Mouse (Mus musculus) C2C12 (cell line): Measurements from ENCODE around the gene Epn2. TPM values are rescaled to one million over a fixed set of nuclear protein-coding genes. Genes with fewer than 3 reads are reported as not detected.

Experiments
- H3K27me3 ChIP-seq: one replicate; pipeline ENCODE4 v1.6.1; 2011; ENCODE audit not compliant: control insufficient read depth, insufficient read depth, insufficient read length
- H3K36me3 ChIP-seq: one replicate; pipeline ENCODE4 v1.6.1; 2011; ENCODE audit not compliant: control insufficient read depth, insufficient read depth
- H3K4me3 ChIP-seq: one replicate; pipeline ENCODE4 v1.5.1; 2011; ENCODE audit warnings: mild to moderate bottlenecking, control low read depth; ENCODE audit not compliant: poor library complexity, insufficient read depth, severe bottlenecking
- H3K79me2 ChIP-seq: one replicate; pipeline ENCODE4 v1.6.1; 2011; ENCODE audit not compliant: control insufficient read depth, insufficient read depth
- H3K79me3 ChIP-seq: one replicate; pipeline ENCODE4 v1.6.1; 2011; ENCODE audit warnings: low read depth, control low read depth
- H3ac ChIP-seq: one replicate; pipeline ENCODE3; 2011; ENCODE audit warnings: low read depth; ENCODE audit not compliant: control insufficient read depth, insufficient read length
- CEBPB ChIP-seq: IDR thresholded peaks from one replicate; pipeline ENCODE4 v1.6.1; 2011; ENCODE audit warnings: low read depth, mild to moderate bottlenecking, control low read depth, moderate library complexity
- CTCF ChIP-seq: IDR thresholded peaks from one replicate; pipeline ENCODE4 v1.5.1; 2011; ENCODE audit not compliant: control insufficient read depth, insufficient read depth, insufficient read length
- FOSL1 ChIP-seq: IDR thresholded peaks from one replicate; pipeline ENCODE4 v1.8.0; 2011; ENCODE audit warnings: mild to moderate bottlenecking, low read length; ENCODE audit not compliant: poor library complexity, insufficient read depth, severe bottlenecking
- MAX ChIP-seq: IDR thresholded peaks from one replicate; pipeline ENCODE4 v1.6.1; 2011; ENCODE audit warnings: mild to moderate bottlenecking, control low read depth
- MYOD1 ChIP-seq: IDR thresholded peaks from one replicate; pipeline ENCODE4 v1.6.1; 2011; ENCODE audit warnings: low read depth; ENCODE audit not compliant: control insufficient read depth, insufficient read length
- MYOG ChIP-seq: IDR thresholded peaks from one replicate; pipeline ENCODE4 v1.6.1; 2011; ENCODE audit not compliant: control insufficient read depth, insufficient read length; ENCODE audit errors: extremely low read depth
- USF1 ChIP-seq: IDR thresholded peaks from one replicate; pipeline ENCODE4 v1.6.1; 2011; ENCODE audit warnings: low read depth, mild to moderate bottlenecking, control low read depth, moderate library complexity
- polyA plus RNA-seq: library from polyadenylated mRNA; unstranded; fragments of >200 nt; fragmentation: generic; extraction: Trizol; gene quantifications from one replicate; pipeline ENCODE4 v1.2.1, GENCODE M21; 2012; ENCODE audit warnings: missing spikeins

Epn2 gene
- polyA plus RNA-seq, 1 experiment: 21.1 TPM

- TF ChIP-seq CTCF (no peak), MYOG (no peak), USF1 (no peak), MAX (no peak)
- H3ac ChIP-seq: no peak overlapping the region
- H3K27me3 ChIP-seq: no peaks in the 10 kb centered on the region
Observed at GRCm38 (mm10) chr11:61498736-61499504, 80.6 kb downstream of the Epn2 start.

GRCm38 (mm10) chr11:61497490-61497889 lies 82.0 kb downstream of the Epn2 start:
- Histone ChIP-seq H3K79me2 (peaks cover 13% of the 10 kb centered on the region), H3K27me3 (no peaks in the 10 kb centered on the region), H3K36me3 (peaks cover 3% of the 10 kb centered on the region), H3K79me3 (peaks cover 12% of the 10 kb centered on the region), H3K4me3 (no peak overlapping the region), H3ac (no peak overlapping the region)
- TF ChIP-seq FOSL1 (no peak), CEBPB (no peak), MYOD1 (no peak), CTCF (no peak), USF1 (no peak), MAX (no peak), MYOG (no peak)

More at GRCm38 (mm10) chr11:61498736-61499504, 80.6 kb downstream of the Epn2 start:
- no peaks in the 10 kb centered on the region for H3K36me3 ChIP-seq
- no peak overlapping the region for H3K4me3 ChIP-seq
- no peaks in the 10 kb centered on the region for H3K79me2 ChIP-seq
- no peaks in the 10 kb centered on the region for H3K79me3 ChIP-seq

DNA sequence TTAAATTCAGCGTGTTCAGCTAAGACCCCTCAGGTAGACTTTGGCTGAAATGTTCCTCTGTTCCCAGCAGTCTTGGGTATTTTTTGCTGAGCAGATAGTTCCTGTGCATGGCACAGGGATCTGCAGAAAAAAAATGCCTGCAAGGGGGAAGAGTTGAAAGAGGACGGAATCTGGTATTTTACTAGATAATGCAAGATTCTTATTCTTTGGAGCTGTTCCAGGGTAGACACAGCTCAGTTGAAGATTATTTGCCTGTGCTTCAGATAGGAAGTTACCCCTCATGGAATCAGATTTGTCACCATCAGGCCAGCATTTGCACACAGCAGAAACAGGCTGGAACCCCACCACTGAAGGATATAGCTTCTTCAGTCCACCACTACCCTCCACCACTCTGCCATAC lies 84.0 kb downstream of the Epn2 start:
- no peaks in the 10 kb centered on the region for H3K27me3 ChIP-seq
- peaks cover 25% of the 10 kb centered on the region for H3K79me3 ChIP-seq
- peaks cover 33% of the 10 kb centered on the region for H3K79me2 ChIP-seq
- TF ChIP-seq MYOG (no peak), CEBPB (no peak), CTCF (no peak), FOSL1 (no peak), MAX (no peak), MYOD1 (no peak), USF1 (no peak)
- no peak overlapping the region for H3K4me3 ChIP-seq
- H3K36me3 ChIP-seq: peaks cover 23% of the 10 kb centered on the region
- no peak overlapping the region for H3ac ChIP-seq

- H3K79me2 ChIP-seq: peaks cover 41% of the 10 kb centered on the region
- peak within 1 kb of the TSS; percentile 94 for H3K4me3 ChIP-seq
- peaks cover 25% of the 10 kb centered on the region for H3K79me3 ChIP-seq
- peak within 1 kb of the TSS; percentile 98 for H3ac ChIP-seq
- peaks cover 34% of the 10 kb centered on the region for H3K36me3 ChIP-seq
- H3K27me3 ChIP-seq: no peaks in the 10 kb centered on the region
- TF ChIP-seq CTCF (no peak), CEBPB (no peak), FOSL1 (no peak), MAX (peak; percentile 72), MYOD1 (no peak), USF1 (no peak)
Observed at GRCm38 (mm10) chr11:61494129-61494997, 85.1 kb downstream of the Epn2 start, which contains the start of gene Mapk7. Gene Mapk7 (minus strand): TSS chr11:61494406.

- Histone ChIP-seq H3K79me3 (peaks cover 25% of the 10 kb centered on the region), H3K36me3 (peaks cover 42% of the 10 kb centered on the region), H3K79me2 (peaks cover 41% of the 10 kb centered on the region), H3ac (peak overlapping the region; percentile 98), H3K27me3 (no peaks in the 10 kb centered on the region), H3K4me3 (peak overlapping the region; percentile 94)
- TF ChIP-seq MAX (peak; percentile 18), MYOD1 (no peak)
Observed at GRCm38 (mm10) chr11:61493525-61494128, 85.9 kb downstream of the Epn2 start.
